Mouse (Mus musculus) urinary bladder, postnatal 25 days (tissue): ENCODE measurements around the gene Mcm10.

Experiments
- DNase-seq: peaks from one replicate; pipeline ENCODE4 v3.0.0; 2022; ENCODE audit warnings: low spot score

The Mcm10 gene

GRCm38 (mm10) chr2:5032665-5033064 is 20.1 kb upstream of the Mcm10 start:
- DNase-seq: no peak

- no peak for DNase-seq
Measured at GRCm38 (mm10) chr2:5031215-5031614, 18.6 kb upstream of the Mcm10 start.

- no peak for DNase-seq
Measured at GRCm38 (mm10) chr2:5029808-5030207, 17.2 kb upstream of the Mcm10 start.

- DNase-seq: no peak
Measured at GRCm38 (mm10) chr2:5028047-5028446, 15.5 kb upstream of the Mcm10 start.

GRCm38 (mm10) chr2:5027057-5027456 is 14.5 kb upstream of the Mcm10 start:
- DNase-seq: no peak

GRCm38 (mm10) chr2:5025162-5025733 is 12.7 kb upstream of the Mcm10 start:
- DNase-seq: no peak

GRCm38 (mm10) chr2:5023699-5024399 is 11.3 kb upstream of the Mcm10 start:
- DNase-seq: no peak

- no peak for DNase-seq
Measured at GRCm38 (mm10) chr2:5023275-5023674, 10.7 kb upstream of the Mcm10 start.

GRCm38 (mm10) chr2:5019708-5020107 is 7.1 kb upstream of the Mcm10 start:
- DNase-seq: no peak

- DNase-seq: no peak
Measured at GRCm38 (mm10) chr2:5016922-5017321, 4.3 kb upstream of the Mcm10 start.

- no peak for DNase-seq
Measured at GRCm38 (mm10) chr2:5015527-5015926, 2.9 kb upstream of the Mcm10 start.

- no peak for DNase-seq
Measured at GRCm38 (mm10) chr2:5014616-5015015, 2.0 kb upstream of the Mcm10 start.

- no peak for DNase-seq
Measured at GRCm38 (mm10) chr2:5011898-5012490, 597 bp downstream of the Mcm10 start.

- DNase-seq: no peak
Measured at GRCm38 (mm10) chr2:5007107-5007506, 5.5 kb downstream of the Mcm10 start.

- no peak for DNase-seq
Measured at GRCm38 (mm10) chr2:5001266-5001665, 11.3 kb downstream of the Mcm10 start.

- no peak for DNase-seq
Measured at GRCm38 (mm10) chr2:4998905-4999304, 13.7 kb downstream of the Mcm10 start.

GRCm38 (mm10) chr2:4996421-4996824 is 16.2 kb downstream of the Mcm10 start:
- DNase-seq: no peak

GRCm38 (mm10) chr2:4995646-4996045 is 16.9 kb downstream of the Mcm10 start:
- no peak for DNase-seq

GRCm38 (mm10) chr2:4994436-4994835 is 18.2 kb downstream of the Mcm10 start:
- no peak for DNase-seq

GRCm38 (mm10) chr2:4993584-4993983 is 19.0 kb downstream of the Mcm10 start:
- no peak for DNase-seq

- DNase-seq: no peak
Measured at GRCm38 (mm10) chr2:4988826-4989424, 23.7 kb downstream of the Mcm10 start.

GRCm38 (mm10) chr2:4987388-4988180 is 25.0 kb downstream of the Mcm10 start:
- no peak for DNase-seq
